Mouse (Mus musculus) ES-CJ7 (cell line): ENCODE measurements at regions not wholly inside any gene's neighbourhood (a gene's known extent, or its start where the extent isn't known, plus 50 kb on each side); places are given as distances from the start of the nearest gene placed in this dataset.

Experiments used
- DNase-seq: peaks from one replicate; pipeline ENCODE4 v3.0.0; 2011; ENCODE audit warnings: low read depth, low spot score

DNA sequence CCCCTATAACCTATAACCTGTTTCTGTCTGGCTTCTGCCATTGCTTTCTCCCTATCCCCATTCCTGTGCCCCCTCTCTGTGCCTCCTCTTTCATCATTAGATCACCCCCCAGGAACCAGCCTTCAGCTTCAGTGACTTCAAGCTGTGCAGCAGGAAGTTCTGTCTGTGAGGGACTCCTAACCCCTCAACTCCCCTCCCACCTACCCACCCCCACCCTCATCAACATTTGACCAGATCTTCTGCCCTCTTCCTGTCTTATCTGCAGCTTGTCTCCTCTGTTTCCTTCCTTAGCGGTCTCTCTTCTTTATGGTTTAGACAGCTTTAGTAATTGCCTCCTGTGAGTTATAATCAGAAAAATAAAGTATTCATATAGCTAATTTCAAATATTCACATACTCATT is 266.6 kb upstream of the Gm765 start:
- DNase-seq: no peak

GRCm38 (mm10) chr6:98606680-98607079 is 264.1 kb upstream of the Gm765 start:
- no peak for DNase-seq

- DNase-seq: no peak
These were observed 255.1 kb upstream of the Gm765 start for GRCm38 (mm10) chr6:98597612-98598011.

GRCm38 (mm10) chr6:98590989-98591388 is 248.4 kb upstream of the Gm765 start:
- no peak for DNase-seq

DNA sequence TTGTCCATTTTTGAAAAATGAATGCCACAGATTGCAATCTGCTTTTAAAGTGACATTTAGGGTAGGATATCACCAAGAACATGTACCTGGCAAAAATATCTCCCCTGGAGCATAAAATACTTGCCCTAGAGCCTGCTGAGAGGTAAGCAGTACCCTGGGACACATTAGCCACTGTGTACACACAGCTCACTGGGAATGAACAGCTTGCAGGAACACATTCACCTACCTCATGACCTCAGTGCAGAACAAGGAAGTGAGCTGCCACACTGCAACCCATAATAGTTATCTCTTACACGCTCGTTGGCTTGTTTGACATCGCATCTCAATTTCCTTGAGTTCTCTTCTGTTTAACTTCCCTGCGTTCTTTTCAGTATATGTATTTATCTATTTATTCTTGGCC is 246.4 kb upstream of the Gm765 start:
- no peak for DNase-seq

DNA sequence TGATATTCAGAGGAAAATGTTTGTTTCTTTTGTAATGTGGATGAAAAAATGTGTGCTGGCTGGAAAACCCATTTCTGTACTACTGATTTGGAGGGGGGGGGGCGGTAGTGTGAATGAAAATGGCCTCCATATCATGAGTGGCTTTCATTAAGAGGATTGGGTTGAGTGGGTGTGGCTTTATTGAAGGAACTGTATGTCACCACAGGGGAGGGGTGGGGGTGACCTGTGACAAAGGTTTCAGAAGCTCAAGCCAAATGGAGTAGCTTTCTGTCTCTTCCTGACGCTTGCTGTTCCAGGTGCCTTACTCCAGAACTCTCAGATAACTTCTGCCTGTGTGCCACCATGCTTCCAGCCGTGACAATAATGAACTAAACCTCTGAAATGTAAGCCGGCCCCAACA is 242.0 kb upstream of the Gm765 start:
- DNase-seq: peak; percentile 63

DNA sequence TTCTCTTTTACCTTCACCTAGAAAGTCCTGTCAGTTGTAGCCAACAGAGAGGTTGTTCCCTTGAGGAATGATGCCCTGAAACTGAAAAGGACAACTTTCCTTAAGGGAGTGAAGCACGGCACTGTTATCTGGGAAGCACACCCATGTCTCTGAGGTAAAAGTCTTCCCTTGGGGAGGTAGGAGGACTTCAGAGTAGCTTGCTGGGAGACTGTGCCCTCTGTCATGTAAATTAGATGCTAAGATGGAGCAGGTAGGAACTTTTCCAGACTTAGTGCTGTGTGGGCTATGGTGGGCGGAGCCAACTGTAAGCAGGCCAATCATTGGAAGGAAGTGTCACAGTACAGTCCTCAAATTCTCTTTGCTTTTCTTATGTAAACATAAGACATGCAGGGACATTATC is 240.3 kb upstream of the Gm765 start:
- peak; percentile 93 for DNase-seq

DNA sequence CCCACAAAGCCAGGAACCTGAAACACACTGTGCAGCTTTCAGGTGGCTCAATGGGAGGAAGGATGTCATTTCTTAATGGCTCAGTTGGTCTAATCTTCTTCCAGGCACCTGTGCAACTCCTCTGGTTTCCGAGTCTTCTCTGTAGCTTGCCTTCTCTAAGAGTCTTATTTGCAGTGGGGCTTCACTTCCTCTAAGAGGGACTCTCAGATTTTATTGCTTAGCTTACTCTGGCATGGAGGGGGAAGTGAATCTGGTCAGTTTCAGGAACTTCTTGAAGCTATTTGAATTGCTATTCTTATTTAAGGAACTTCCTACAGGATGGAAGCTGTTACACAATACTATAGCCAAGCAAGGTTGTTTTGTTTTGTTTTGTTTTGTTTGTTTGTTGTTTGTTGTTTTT is 232.7 kb upstream of the Gm765 start:
- DNase-seq: no peak

- no peak for DNase-seq
These were observed 213.1 kb upstream of the Gm765 start for GRCm38 (mm10) chr6:98555702-98556101.

GRCm38 (mm10) chr6:98553922-98554321 is 211.4 kb upstream of the Gm765 start:
- DNase-seq: no peak

DNA sequence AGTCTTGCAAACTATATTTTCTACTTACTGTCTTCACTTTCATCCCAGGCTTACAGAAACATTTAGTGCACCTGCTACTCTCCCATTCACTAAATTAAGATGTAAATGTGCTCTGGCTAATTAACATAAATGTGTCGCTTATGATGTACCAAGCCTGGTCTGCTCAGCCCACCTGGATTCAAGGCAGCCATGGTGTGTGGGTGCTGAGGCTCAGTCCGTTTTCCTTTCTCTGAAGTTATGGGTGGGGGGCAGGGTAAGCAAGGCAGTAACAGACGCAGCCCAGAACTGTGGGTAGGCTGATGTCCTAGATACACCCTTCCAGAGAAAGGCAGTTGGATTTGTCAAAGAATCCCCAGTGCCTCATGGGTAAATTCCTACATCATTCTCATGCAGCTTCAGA is 209.2 kb upstream of the Gm765 start:
- DNase-seq: no peak

DNA sequence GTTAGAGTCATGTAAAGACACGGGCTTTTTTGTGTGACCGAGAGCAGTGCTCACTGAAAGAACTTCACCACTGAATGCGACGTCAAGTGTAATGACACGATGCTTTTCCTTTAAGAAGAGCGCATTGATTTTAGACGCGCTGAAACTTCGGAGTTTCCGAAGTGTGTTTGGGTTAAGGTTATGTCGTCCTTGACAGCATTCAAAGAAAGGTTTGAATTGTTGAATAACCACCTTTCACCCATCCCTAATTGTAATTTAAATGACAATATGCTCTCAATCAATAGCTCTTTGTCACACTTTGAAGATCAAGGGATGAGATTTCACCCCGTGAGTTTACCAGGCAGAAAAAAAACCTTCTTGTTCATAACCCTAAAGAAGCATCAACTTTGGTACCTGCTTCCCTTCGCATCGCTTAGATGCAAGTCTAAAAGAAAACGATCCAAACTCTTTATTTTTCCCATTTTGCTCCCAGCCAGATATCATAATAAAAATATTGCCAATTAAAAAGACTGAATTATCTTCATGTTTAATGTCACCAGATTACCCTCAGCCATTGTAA is 184.4 kb upstream of the Gm765 start:
- DNase-seq: peak; percentile 61

DNA sequence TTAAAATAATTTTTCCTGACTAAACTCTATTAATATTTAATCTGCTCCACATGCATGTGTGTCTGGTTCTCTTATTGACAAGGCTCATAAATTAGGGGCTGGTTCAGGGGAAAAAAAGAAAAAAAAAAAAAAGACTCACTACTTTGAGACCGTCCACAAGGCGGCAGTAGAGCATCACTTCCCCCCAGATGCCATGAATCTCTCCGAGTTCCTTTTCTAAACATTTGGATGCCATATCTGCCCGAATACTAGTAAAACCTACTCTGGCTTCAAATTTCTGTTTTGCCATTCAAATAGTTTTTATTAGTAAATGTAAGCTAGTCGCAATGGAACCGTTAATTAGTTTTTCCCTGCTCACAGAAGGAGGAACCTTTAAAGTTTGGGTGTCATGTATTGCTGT is 182.7 kb upstream of the Gm765 start:
- DNase-seq: peak; percentile 68

DNA sequence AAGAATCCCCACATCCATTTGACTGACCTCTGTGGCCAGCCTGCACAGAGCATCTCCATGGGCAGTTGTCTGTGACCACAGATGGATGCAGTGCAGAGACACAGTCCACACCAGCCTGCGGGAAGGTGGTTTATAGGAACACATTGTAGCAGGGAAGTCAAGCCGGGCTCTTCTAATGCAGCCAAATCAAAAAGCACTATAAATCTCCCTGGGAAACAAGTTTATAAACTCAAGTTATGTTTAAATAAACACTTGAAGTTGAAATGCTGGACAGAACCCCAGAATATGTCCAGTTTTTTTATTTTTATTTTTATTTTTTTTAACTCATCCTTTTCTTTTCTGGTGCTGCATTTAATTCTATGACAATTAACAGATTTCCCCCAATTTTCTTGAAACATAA is 182.1 kb upstream of the Gm765 start:
- DNase-seq: no peak

DNA sequence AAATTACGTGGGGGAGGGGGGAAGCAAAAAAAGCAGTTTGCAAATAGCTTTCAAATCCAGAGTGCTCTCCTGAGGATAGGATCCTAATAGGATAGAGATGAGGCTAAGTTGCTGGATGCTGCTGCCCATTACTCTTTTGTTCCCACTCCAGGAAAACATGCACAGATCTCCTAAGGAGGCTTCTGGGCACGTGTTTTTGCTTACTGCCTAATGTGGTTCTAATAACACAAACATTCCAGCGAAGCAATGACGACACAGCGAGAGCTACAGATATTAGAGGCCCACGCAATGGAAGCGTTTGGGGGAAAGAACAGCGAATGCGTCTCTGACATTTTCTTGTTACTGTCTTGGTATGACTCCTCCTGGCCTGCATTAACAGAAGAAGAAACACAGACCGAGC is 179.0 kb upstream of the Gm765 start:
- DNase-seq: no peak

GRCm38 (mm10) chr6:98514826-98515225 is 172.3 kb upstream of the Gm765 start:
- no peak for DNase-seq

GRCm38 (mm10) chr6:98514376-98514775 is 171.8 kb upstream of the Gm765 start:
- DNase-seq: no peak

DNA sequence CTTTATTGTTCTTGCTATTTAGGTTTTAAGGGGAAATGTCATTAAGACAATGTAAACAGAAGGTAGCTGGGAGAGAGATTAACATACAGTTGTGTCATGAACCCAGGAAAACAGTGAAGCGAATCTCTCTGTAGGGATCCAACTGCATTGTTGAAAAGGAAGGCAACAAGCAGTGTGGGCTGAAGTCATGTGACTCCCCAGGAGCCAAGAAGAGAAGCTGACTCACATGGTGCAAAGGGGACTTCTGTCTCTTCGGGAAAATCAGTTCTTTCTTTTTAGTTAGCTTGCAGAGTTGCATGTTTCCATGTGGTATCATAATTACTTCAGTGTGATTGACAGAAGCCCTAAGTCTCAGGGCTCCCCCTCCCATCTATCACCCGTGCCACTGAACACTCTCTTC is 170.7 kb upstream of the Gm765 start:
- no peak for DNase-seq

DNA sequence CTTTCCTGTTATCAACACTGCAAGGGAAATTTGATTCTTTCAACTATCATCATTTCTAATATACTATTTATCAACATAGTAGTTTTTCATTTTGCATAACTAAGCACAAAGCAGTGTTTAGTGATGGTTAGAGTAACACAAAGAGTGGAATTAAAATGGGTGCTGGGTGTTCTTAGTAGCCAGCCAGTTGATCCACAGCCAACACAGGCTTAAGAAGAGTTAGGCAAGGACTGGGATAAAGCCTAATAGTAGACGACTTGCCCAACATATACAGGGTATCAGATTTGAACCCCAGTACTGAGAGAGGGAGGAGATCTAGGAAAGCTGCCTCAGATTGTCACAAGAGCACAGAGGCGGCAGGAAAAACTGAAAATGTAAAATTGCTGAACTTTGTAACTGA is 160.2 kb upstream of the Gm765 start:
- DNase-seq: no peak

DNA sequence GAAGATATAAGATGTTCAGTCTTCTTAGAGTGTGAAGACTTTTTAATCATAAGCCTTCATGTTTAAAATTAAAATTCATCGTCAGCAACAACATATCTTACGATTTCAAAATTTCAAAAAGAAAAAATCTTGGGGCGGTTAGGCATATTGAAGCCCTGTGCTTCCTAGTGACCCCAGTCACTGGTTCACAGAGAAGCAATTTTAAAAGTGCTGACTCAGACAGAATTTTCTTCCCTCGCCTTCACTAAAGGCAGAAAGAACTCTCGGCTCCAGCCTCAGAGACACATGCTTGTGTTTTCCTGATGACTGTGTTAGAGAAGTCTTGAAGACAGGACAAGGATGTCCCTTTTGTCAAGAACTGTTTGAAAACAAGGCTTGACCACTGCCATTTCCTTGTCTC is 157.2 kb upstream of the Gm765 start:
- DNase-seq: no peak

DNA sequence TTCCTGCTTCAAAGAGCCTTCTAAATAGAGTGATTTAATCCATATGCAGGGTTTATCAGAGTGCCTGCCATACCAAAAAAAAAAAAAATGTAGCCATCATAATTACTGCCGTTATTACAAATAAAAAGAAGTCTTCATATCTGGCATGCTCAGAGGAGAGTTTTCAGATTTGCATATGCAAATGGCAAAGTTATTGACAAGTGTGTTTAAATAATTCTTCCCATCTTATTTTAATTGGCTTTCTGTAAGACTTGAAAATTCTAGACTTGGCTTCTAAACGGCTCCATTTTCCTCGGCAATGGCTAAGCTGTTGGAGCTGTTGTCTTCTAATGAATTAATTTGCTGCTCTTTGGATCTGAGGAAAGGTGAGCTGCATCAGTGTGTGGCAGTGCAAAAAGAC is 144.1 kb upstream of the Gm765 start:
- no peak for DNase-seq

- peak; percentile 86 for DNase-seq
These were observed 141.0 kb upstream of the Gm765 start for GRCm38 (mm10) chr6:98483319-98484123.

GRCm38 (mm10) chr6:98482319-98482718 is 139.8 kb upstream of the Gm765 start:
- peak; percentile 79 for DNase-seq

- no peak for DNase-seq
These were observed 125.0 kb upstream of the Gm765 start for GRCm38 (mm10) chr6:98467563-98467962.
